Mouse (Mus musculus): ENCODE measurements at regions not wholly inside any gene's neighbourhood (a gene's known extent, or its start where the extent isn't known, plus 50 kb on each side); places are given as distances from the start of the nearest gene placed in this dataset.

GRCm38 (mm10) chr15:65646470-65646869 is 631.8 kb upstream of the Gm21961 start:
- in situ Hi-C loops (cut with MboI; ENCODE audit: unreplicated experiment in 2 of 2) = no loop called here

GRCm38 (mm10) chr15:65639484-65639883 is 624.8 kb upstream of the Gm21961 start:
- in situ Hi-C loops (cut with MboI; ENCODE audit: unreplicated experiment in 2 of 2) = loop anchor here in 1 of 2 experiments (10.0 kb wide), 1 partner anchor 185 kb away; no protein-coding TSS in a partner anchor

GRCm38 (mm10) chr15:65637520-65638184 is 622.9 kb upstream of the Gm21961 start:
- in situ Hi-C loops (cut with MboI; ENCODE audit: unreplicated experiment in 2 of 2) = loop anchor here in 1 of 2 experiments (10.0 kb wide), 1 partner anchor 187 kb away; no protein-coding TSS in a partner anchor

GRCm38 (mm10) chr15:65632440-65632839 is 617.7 kb upstream of the Gm21961 start:
- in situ Hi-C loops (cut with MboI; ENCODE audit: unreplicated experiment in 2 of 2) = loop anchor here in 1 of 2 experiments (10.0 kb wide), 1 partner anchor 192 kb away; no protein-coding TSS in a partner anchor

GRCm38 (mm10) chr15:65630476-65630875 is 615.8 kb upstream of the Gm21961 start:
- in situ Hi-C loops (cut with MboI; ENCODE audit: unreplicated experiment in 2 of 2) = loop anchor here in 1 of 2 experiments (10.0 kb wide), 1 partner anchor 194 kb away; no protein-coding TSS in a partner anchor

GRCm38 (mm10) chr15:65592718-65593477 is 578.2 kb upstream of the Gm21961 start:
- in situ Hi-C loops (cut with MboI; ENCODE audit: unreplicated experiment in 2 of 2) = no loop called here

- in situ Hi-C loops (cut with MboI; ENCODE audit: unreplicated experiment in 2 of 2) = no loop called here
Observed at GRCm38 (mm10) chr15:65585566-65585965, 570.9 kb upstream of the Gm21961 start.

GRCm38 (mm10) chr15:65579353-65579752 is 564.6 kb upstream of the Gm21961 start:
- in situ Hi-C loops (cut with MboI; ENCODE audit: unreplicated experiment in 2 of 2) = no loop called here

GRCm38 (mm10) chr15:65567931-65568330 is 553.2 kb upstream of the Gm21961 start:
- in situ Hi-C loops (cut with MboI; ENCODE audit: unreplicated experiment in 2 of 2) = no loop called here

- in situ Hi-C loops (cut with MboI; ENCODE audit: unreplicated experiment in 2 of 2) = no loop called here
Observed at GRCm38 (mm10) chr15:65557846-65558835, 543.4 kb upstream of the Gm21961 start.

- in situ Hi-C loops (cut with MboI; ENCODE audit: unreplicated experiment in 2 of 2) = no loop called here
Observed at GRCm38 (mm10) chr15:65549046-65549445, 534.3 kb upstream of the Gm21961 start.

- in situ Hi-C loops (cut with MboI; ENCODE audit: unreplicated experiment in 2 of 2) = no loop called here
Observed at GRCm38 (mm10) chr15:65535606-65536005, 520.9 kb upstream of the Gm21961 start.

- in situ Hi-C loops (cut with MboI; ENCODE audit: unreplicated experiment in 2 of 2) = no loop called here
Observed at GRCm38 (mm10) chr15:65532241-65532640, 517.5 kb upstream of the Gm21961 start.

- in situ Hi-C loops (cut with MboI; ENCODE audit: unreplicated experiment in 2 of 2) = no loop called here
Observed at GRCm38 (mm10) chr15:65502656-65503055, 488.0 kb upstream of the Gm21961 start.

- in situ Hi-C loops (cut with MboI; ENCODE audit: unreplicated experiment in 2 of 2) = no loop called here
Observed at GRCm38 (mm10) chr15:65478940-65479339, 464.2 kb upstream of the Gm21961 start.

- in situ Hi-C loops (cut with MboI; ENCODE audit: unreplicated experiment in 2 of 2) = no loop called here
Observed at GRCm38 (mm10) chr15:65455203-65455816, 440.6 kb upstream of the Gm21961 start.

GRCm38 (mm10) chr15:65452258-65453028 is 437.7 kb upstream of the Gm21961 start:
- in situ Hi-C loops (cut with MboI; ENCODE audit: unreplicated experiment in 2 of 2) = no loop called here

- in situ Hi-C loops (cut with MboI; ENCODE audit: unreplicated experiment in 2 of 2) = no loop called here
Observed at GRCm38 (mm10) chr15:65419736-65420135, 405.0 kb upstream of the Gm21961 start.
